Mouse (Mus musculus) olfactory bulb, adult 2 months (tissue): ENCODE results near the gene Mthfd1l.

ENCODE experiments used
- CTCF ChIP-seq: fragments of 200-500 bp; IDR thresholded peaks from 2 replicates; pipeline ENCODE4 v1.5.1; 2012; ENCODE audit warnings: low read depth, mild to moderate bottlenecking, low read length, moderate library complexity; ENCODE audit not compliant: insufficient read depth
- POLR2A ChIP-seq: fragments of 200-500 bp; IDR thresholded peaks from 2 replicates; pipeline ENCODE4 v1.6.1; 2012; ENCODE audit warnings: mild to moderate bottlenecking, low read depth, low read length, moderate library complexity; ENCODE audit not compliant: insufficient read depth

GRCm38 (mm10) chr10:4050236-4050635, 77.3 kb downstream of the Mthfd1l start:
- TF ChIP-seq CTCF, result no peak
- TF ChIP-seq POLR2A, result no peak
